Mouse (Mus musculus) heart, embryonic 13.5 days (tissue): Measurements from ENCODE around the gene Nup88. TPM values are rescaled to one million over a fixed set of nuclear protein-coding genes. Genes with fewer than 3 reads are reported as not detected.
"Not testable (repeated sequence)": the region's sequence is repeated elsewhere in the genome, so short reads cannot be mapped to it uniquely, and the experiment has no call there.

Experiments
- ATAC-seq: fragments of 200-750 bp; cut with Nextera tagmentation; 2 replicates; pipeline ENCODE4 v1.8.0; 2017; ENCODE audit warnings: moderate TSS enrichment; ENCODE audit not compliant: insufficient number of reproducible peaks, low FRiP score, low TSS enrichment; ENCODE audit errors: extremely low read depth
- H3K27ac ChIP-seq: fragments of 300-500 bp; sonication (generic); replicated peaks from 2 replicates; pipeline ENCODE4 v1.5.1; 2015; ENCODE audit warnings: moderate library complexity, mild to moderate bottlenecking, inconsistent platforms
- H3K27me3 ChIP-seq: fragments of 300-500 bp; sonication (generic); replicated peaks from 2 replicates; pipeline ENCODE4 v1.6.1; 2015; ENCODE audit warnings: mild to moderate bottlenecking, inconsistent platforms
- H3K36me3 ChIP-seq: fragments of 300-500 bp; sonication (generic); 2 replicates; pipeline ENCODE4 v1.6.1; 2015; ENCODE audit warnings: mild to moderate bottlenecking, inconsistent platforms
- H3K4me1 ChIP-seq: fragments of 300-500 bp; sonication (generic); 2 replicates; pipeline ENCODE4 v1.6.1; 2015; ENCODE audit warnings: inconsistent platforms
- H3K4me2 ChIP-seq: fragments of 300-500 bp; sonication (generic); 2 replicates; pipeline ENCODE4 v1.6.1; 2015; ENCODE audit warnings: inconsistent platforms, mild to moderate bottlenecking, moderate library complexity
- H3K4me3 ChIP-seq: fragments of 300-500 bp; sonication (generic); 2 replicates; pipeline ENCODE4 v1.5.1; 2015; ENCODE audit warnings: moderate library complexity, mild to moderate bottlenecking, inconsistent platforms
- H3K9ac ChIP-seq: fragments of 300-500 bp; sonication (generic); 2 replicates; pipeline ENCODE4 v1.6.1; 2015; ENCODE audit warnings: inconsistent platforms, mild to moderate bottlenecking, moderate library complexity
- H3K9me3 ChIP-seq: fragments of 300-500 bp; sonication (generic); 2 replicates; pipeline ENCODE4 v1.6.1; 2016; ENCODE audit warnings: inconsistent platforms
- WGBS: fragments of 180-500 bp; shearing (Covaris S2); methylation state at CpG from one replicate; pipeline ENCODE4 v1.1.7; 2015; ENCODE audit warnings: mixed read lengths; 5-methylcytosine and 5-hydroxymethylcytosine counted together
- polyA plus RNA-seq: library from polyadenylated mRNA; unstranded; fragments of >200 nt; fragmentation: Nextera tagmentation; extraction: Ambion mirVana; gene quantifications from 2 replicates; pipeline ENCODE4 v1.2.1, GENCODE M21; 2015

Nup88 gene
- polyA plus RNA-seq, 1 experiment from 2014 or later, result 101 TPM

DNA sequence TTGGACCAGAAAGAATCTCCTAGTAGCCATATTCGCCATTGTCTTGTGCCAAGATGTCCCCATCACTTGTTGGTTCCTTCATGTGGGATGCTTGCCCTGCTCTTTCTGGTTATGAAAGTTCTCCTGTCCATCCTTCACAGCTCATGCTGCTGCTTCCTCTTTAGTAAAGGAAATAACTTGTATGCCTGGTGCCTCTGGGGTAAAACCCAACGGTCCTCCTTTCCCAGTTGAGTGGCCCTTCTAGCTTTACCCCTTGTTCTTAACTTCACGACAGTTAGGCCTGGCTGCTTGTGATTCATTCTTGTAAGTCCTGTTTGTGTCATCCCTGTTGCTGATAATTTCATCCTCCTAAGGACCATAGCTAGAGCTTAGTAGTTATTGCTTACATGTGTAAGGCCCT lies 58.5 kb downstream of the Nup88 start:
- H3K27me3 ChIP-seq, result no peaks in the 10 kb centered on the region
- no peak for ATAC-seq
- no peak overlapping the region for H3K4me3 ChIP-seq
- peaks cover 68% of the 10 kb centered on the region for H3K36me3 ChIP-seq
- no peaks in the 10 kb centered on the region for H3K9me3 ChIP-seq
- H3K4me2 ChIP-seq, result no peak overlapping the region
- 94% methylated on average over 3 of the region's 3 CpGs for WGBS
- H3K4me1 ChIP-seq, result no peaks in the 10 kb centered on the region
- H3K27ac ChIP-seq, result no peak overlapping the region
- no peak overlapping the region for H3K9ac ChIP-seq

DNA sequence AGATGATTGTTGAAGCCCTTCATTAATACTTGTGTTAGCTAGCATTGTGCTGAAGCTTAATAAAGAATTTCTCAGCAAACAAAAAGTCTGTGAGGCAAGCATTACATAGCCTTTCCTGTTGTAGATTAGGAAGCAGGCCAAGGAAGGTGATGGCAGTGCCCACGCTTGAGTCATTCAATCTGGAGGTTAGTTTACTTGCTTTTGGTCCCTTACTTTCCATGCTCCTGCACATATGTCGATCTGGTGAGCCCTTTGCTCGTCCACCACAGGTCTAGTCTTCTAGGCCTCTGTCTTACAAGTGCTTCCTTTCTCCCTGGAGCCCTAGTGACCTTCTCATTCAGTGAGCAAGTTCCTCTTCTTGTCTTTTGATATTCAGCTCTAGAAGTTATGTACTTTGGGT lies 63.1 kb downstream of the Nup88 start:
- H3K27ac ChIP-seq, result no peak overlapping the region
- no peak overlapping the region for H3K9ac ChIP-seq
- H3K9me3 ChIP-seq, result no peaks in the 10 kb centered on the region
- H3K4me1 ChIP-seq, result no peaks in the 10 kb centered on the region
- no peak for ATAC-seq
- H3K4me2 ChIP-seq, result no peak overlapping the region
- WGBS, result 73% methylated on average over 3 of the region's 3 CpGs
- no peaks in the 10 kb centered on the region for H3K27me3 ChIP-seq
- H3K4me3 ChIP-seq, result no peak overlapping the region
- H3K36me3 ChIP-seq, result peaks cover 81% of the 10 kb centered on the region

DNA sequence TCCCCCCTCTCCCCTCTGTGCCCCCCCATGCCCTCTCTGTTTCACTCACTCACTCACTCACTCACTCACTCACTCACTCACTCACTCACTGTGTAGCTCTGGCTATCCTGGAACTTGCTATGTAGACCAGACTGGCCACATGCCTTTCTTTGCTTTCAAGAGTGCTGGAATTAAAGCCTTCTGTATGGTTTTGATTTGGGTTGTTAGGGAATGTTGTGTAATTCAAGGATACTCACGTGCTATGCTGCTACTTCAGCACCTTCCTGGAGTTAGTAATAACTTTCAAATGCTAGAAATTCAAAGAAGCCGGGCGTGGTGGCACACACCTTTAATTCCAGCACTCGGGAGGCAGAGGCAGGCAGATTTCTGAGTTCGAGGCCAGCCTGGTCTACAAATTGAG lies 71.6 kb downstream of the Nup88 start:
- H3K4me1 ChIP-seq, H3K9me3 ChIP-seq, H3K27me3 ChIP-seq, H3K9ac ChIP-seq, H3K27ac ChIP-seq, H3K4me2 ChIP-seq, ATAC-seq, H3K4me3 ChIP-seq: not testable (repeated sequence)
- H3K36me3 ChIP-seq, result peaks cover 76% of the 10 kb centered on the region
- 95% methylated on average over 5 of the region's 5 CpGs for WGBS

DNA sequence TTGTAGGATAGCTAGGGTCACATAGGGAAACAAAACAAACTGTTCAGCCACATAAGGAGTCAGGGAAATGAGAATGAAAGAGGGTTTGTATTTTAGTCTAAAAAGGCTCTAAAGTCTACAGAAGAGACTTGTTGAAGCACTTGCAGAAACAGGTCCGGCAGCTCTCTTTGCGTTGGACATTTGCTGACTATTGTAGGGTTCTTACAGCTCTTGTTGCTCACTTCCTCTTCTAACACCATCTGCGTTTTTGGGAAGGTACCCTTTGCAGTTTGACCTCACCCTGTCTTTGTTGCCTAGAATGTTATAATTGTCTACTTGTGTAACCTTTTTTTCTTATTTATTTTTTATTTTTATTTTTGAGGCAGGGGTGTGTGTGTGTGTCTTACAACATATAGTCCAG lies 72.1 kb downstream of the Nup88 start:
- Histone ChIP-seq H3K9ac (no peak overlapping the region), H3K36me3 (peaks cover 77% of the 10 kb centered on the region), H3K27me3 (no peaks in the 10 kb centered on the region), H3K4me2 (no peak overlapping the region), H3K27ac (no peak overlapping the region), H3K4me1 (no peaks in the 10 kb centered on the region), H3K4me3 (no peak overlapping the region), H3K9me3 (0 out of 2 replicates have a peak, but pooled peaks cover 4% of the 10 kb centered on the region)
- no peak for ATAC-seq
- 90% methylated on average over 3 of the region's 3 CpGs for WGBS

Other genes starting within 250 kb of the Nup88 start
- 8.3 and 9.5 TPM in 2 replicates for gene Zfp3, start 205.8 kb downstream of the Nup88 start, polyA plus RNA-seq
- gene Scimp, start 157.4 kb downstream of the Nup88 start, polyA plus RNA-seq, result 0.13 TPM in 1 of 2 replicates, not detected in the other
- gene Rabep1, start 125.2 kb downstream of the Nup88 start, polyA plus RNA-seq, result 28.3 and 31.8 TPM in 2 replicates
- gene Rpain, start 240 bp upstream of the Nup88 start, polyA plus RNA-seq, result 46.6 and 61.5 TPM in 2 replicates
- gene C1qbp, start 13.1 kb upstream of the Nup88 start, polyA plus RNA-seq, result 248 and 269 TPM in 2 replicates
- gene Dhx33, start 34.5 kb upstream of the Nup88 start, polyA plus RNA-seq, result 11.3 and 12.6 TPM in 2 replicates
- gene Mis12, start 49.6 kb upstream of the Nup88 start, polyA plus RNA-seq, result 22.6 and 24.5 TPM in 2 replicates
- gene Derl2, start 49.9 kb upstream of the Nup88 start, polyA plus RNA-seq, result 30.8 and 35.6 TPM in 2 replicates
- 35.8 and 40.1 TPM in 2 replicates for gene 6330403K07Rik, start 63.5 kb upstream of the Nup88 start, polyA plus RNA-seq
- gene Nlrp1a, start 174.7 kb upstream of the Nup88 start, polyA plus RNA-seq, result not detected in 2 replicates